Mouse (Mus musculus) frontal cortex, postnatal 25 days (tissue): ENCODE data around the gene Vps37b.

Experiments
- DNase-seq, 2 experiments: peaks; one replicate each; pipeline ENCODE4 v3.0.0; 2022; ENCODE audit warnings: low spot score in 2 of 2

The Vps37b gene

DNA sequence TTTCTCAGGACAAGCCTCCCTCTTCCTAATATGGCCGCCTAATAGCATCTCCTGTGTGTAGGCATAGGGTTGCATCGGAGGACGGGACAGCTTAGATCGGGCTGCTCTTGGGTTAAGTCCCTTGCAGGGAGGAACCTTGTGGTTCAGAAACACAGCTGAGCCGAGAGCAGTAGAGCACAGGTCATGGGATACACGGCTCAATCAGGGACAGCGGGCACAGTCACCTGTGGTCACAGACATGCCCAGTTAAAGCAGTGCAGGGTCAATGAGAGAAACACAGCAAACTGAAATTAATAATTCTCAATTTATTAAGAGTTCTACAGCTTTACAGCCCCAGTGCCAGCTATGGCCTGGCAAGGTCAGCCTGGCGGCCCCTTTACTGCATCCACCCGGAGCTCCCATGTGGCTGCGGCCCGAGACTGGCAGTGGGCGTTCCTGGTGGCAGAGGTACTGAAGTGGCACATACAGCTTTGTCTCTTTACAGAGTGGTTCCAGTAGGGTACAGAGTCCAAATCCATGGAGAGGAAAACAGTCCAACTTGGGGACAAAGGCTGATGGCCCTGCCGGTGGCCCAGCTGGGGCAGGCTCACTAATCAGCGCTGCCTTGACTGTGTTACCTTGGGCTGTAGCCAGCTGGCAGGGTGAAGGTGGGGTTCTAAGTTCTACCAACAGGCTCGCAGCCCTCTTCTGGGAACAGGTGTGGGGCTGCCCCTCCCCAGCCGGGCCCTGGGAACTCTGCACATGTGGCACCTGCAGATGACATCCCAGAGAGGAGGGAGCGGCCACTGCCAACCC, 27.5 kb downstream of the Vps37b start:
- DNase-seq, result no peak

GRCm38 (mm10) chr5:124003375-124003774, 28.7 kb downstream of the Vps37b start:
- no peak for DNase-seq

DNA sequence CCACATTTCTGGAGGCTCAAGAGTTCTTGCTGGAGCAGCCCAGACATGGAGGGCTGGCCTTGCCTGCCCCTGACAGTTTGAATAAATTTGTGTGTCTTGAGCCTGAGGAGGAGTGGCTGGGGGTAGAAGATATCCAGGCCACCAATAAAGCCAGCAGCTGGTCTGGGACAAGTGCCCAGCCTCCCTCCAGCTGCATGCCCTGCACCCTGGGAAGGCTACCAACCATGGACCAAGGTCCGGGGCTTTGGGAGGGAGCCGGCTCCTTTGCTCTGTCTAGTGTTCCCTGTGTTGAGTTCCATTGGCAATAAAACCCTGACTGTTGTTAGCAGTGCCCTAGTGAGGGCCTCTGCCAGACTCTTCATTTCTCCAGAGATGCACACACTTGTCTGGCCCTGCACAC, 29.2 kb downstream of the Vps37b start:
- DNase-seq, result no peak

DNA sequence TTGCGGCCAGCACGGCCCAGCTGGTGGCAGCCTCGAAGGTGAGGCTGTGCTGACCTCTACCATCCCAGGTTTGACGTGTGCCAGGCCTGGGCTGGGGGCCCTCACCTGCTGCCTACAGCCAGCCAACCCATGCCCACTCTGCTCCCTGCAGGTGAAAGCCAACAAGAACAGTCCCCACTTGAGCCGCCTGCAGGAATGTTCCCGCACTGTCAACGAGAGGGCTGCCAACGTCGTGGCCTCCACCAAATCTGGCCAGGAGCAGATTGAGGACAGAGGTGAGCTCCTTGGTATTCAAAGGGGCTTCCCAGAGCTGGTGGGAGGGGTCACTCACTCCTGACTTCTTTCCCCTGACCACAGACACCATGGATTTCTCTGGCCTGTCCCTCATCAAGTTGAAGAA, 30.8 kb downstream of the Vps37b start:
- DNase-seq, result no peak

- peak; percentile 90 to 92 for DNase-seq
These were observed 31.2 kb downstream of the Vps37b start for GRCm38 (mm10) chr5:124000824-124001223.

DNA sequence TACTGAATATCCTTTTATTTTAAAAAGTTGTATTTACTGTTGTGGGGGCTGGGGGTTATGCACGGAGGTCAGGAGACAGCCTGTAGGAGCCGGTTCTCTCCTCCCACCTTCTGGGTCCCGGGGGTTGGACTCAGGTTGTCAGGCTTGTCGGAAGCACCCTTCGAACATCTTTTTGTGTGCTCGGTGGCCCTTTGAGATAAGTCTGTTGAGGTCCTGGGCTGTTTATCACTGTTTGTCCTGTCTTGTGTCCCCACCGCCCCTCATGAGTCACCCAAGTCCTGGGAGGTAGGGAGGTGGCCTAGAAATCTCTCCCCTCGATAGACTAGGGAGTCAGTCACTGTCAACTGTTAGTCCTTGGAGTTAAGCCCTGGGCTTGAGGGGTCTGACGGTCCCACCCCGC, 33.7 kb downstream of the Vps37b start:
- DNase-seq, result no peak

DNA sequence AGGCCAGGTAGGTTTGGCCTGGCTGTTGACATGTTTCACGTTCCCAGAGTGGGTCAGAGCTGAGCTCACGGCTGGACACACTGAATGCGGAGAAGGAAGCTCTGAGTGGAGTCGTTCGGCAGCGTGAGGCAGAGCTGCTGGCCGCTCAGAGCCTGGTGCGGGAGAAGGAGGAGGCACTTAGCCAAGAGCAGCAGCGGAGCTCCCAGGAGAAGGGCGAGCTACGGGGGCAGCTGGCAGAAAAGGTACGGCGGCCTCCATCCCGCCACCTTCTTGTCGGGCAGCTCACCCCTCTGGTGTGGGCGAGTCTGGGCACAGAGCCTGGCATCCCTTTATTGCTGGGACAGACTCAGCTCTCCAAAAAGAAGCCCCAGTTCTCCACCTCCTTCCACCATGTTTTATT, 34.3 kb downstream of the Vps37b start:
- DNase-seq, result no peak

GRCm38 (mm10) chr5:123997211-123997751, 34.8 kb downstream of the Vps37b start:
- no peak for DNase-seq

- no peak for DNase-seq
These were observed 35.4 kb downstream of the Vps37b start for GRCm38 (mm10) chr5:123996695-123997094.

GRCm38 (mm10) chr5:123996194-123996593, 35.9 kb downstream of the Vps37b start:
- DNase-seq, result no peak

GRCm38 (mm10) chr5:123995388-123995787, 36.7 kb downstream of the Vps37b start:
- DNase-seq, result no peak

DNA sequence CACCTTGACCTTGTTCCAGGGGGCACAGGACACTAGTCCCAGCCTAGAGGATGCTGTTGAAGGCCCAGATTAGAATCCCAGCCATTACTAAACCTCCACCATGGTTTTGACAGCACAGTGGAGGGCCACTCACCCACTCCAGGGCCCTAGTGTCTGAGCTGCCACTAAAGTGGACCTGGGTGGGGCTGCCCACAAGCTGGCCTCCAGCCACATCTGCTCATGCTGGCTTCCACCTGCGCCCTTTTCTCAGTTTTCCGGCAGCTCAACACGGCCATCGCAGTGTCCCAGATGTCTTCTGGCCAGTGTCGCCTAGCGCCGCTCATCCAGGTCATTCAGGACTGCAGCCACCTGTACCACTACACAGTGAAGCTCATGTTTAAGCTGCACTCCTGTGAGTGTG, 37.6 kb downstream of the Vps37b start:
- no peak for DNase-seq

DNA sequence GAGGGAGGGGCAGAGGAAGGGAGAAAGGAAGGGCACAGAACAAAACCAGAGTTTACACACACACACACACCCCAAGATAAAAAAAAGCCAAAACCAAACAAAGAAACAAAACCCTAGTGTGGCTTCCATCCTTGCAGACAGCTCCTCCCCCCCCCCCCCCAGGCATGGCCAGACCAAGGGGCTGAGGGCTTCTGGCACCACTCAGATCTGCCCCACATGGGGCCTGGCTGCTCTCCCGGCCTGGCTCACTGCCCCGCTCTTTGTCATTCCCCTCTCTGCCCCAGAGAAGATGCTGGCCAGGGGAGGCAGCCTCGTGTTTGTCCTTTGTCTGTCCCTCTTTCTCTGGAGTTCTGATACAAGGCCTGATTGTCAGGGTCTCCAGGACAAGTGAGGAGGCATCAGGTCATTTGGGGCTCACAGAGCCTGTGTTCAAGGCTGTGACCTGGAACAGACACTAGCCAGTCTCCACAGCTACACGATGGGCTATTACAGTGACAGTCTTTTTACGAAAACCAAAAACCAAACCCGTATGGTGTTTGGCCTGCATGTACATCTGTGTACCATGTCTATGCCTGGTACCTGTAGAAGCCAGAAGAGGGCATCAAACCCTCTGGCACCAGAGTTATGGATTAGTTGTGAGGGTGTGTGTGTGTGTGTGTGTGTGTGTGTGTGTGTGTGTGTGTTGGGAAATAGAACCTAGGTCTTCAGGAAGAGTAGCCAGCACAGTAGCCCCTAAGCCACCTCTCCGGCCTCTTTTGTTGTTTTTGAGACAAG, 38.6 kb downstream of the Vps37b start:
- DNase-seq, result no peak

GRCm38 (mm10) chr5:123992794-123993193, 39.3 kb downstream of the Vps37b start:
- peak; percentile 80 to 84 for DNase-seq

GRCm38 (mm10) chr5:123992193-123992637, 39.9 kb downstream of the Vps37b start:
- DNase-seq, result no peak

- no peak for DNase-seq
These were observed 40.7 kb downstream of the Vps37b start for GRCm38 (mm10) chr5:123991321-123991720.

DNA sequence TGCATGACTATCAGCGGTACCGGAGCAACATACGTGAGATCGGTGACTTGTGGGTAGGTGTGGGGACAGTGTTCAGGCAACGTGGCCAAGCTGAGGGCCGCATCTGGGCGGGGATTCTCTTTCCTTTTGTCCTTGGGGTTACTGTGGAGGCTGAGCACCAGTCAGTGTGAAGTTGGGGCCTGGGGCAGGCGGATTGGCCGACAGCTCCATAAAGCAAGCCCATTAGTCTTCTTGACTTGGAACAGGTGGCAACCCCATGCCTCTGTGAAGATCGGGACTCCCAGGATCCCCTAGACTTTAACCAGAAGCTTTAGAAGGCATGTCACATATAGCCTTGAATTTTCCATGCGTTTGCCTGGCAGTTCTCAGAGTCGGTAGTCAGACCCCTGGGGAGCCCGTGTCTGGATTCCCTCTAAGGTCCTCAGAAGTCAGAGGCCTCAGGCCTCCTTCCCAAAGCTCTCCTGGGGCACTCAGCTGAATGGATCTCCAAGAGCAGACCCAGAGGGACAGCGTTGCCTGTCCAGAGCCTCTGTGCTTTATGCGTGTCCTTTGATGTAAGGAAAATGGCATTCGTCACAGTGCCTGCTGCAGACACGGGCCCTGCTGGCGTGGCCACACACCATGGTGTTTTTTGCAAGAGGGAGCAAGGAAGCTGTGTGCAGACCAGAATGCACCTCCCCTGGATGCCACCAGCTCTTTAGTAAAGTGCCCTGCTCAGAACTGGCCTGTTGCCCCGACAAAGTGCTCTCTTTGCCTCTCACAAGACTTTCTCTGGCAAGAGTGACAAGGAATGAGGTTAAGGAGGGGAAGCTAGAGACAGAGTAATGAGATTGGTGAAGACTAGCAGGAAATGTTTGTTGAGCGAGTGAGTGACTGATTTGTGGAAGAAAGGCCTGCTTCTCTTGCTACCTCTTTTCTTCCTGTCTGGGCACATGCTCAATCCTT, 41.9 kb downstream of the Vps37b start:
- no peak for DNase-seq

DNA sequence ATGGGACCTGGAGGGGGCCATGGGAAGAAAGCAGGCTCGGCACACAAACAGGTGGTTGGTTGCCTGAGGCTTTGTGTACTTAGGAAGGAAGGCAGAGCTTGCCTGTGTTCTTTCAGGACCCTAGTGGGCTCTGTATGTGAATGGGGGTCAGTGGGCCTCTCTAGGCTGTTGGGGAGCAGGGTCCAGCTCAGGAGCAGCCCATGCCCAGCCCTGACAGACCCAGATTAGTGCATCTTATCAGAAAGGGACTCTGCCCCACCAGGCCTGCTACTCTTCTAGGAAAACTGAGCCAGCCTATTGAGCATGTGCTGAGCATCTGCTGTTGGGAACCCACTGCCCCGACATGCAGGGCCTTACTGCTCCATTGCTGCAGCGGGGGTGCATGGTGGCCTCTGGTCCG, 44.6 kb downstream of the Vps37b start:
- DNase-seq, result no peak

- DNase-seq, result no peak
These were observed 45.1 kb downstream of the Vps37b start for GRCm38 (mm10) chr5:123986925-123987324.

DNA sequence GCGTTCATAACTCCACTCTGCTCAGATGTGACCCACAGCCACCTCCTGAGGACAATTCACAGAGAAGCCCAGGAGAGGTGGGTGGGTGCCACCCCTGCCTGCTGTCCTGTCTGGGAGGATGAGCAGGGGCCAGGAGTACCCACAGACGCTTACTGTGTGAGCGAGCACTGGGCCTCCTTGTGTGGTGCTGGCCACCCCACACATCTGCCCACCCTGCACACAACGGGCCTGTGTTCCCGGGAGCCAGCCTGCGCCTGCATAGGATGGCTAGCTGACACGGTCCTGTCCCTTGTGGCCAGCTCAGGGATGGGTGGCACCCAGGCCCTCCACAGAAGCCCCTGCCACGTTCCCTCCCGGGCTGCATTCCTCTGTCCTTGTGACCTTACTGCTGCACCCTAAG, 46.6 kb downstream of the Vps37b start:
- no peak for DNase-seq

DNA sequence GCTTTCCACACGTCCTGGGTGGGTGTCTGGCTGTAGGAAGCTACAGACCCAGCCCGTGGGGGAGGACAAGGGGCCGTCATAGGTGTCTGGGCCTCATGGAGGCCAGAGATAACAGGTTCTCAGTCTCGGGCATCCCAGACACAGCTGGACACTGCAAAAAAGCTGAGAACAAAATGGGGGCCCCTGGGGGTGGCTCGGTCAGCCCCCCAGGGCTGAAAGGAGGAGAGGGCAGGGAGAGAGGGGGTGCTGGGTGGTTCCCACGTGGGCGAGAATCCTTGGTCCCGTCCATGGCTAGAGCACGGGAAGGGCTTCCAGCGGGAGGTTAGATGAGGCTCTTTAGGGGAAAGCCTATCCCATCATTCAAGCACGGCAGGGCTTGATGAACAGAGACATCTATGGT, 49.2 kb downstream of the Vps37b start:
- no peak for DNase-seq

- no peak for DNase-seq
These were observed 50.9 kb downstream of the Vps37b start for GRCm38 (mm10) chr5:123981250-123981554.
